Mouse (Mus musculus): ENCODE data around the gene Inpp4b. TPM values are rescaled to one million over a fixed set of nuclear protein-coding genes. Genes with fewer than 3 reads are reported as not detected.

The Inpp4b gene
- total RNA-seq (2021), result 6.2 and 19.2 TPM in 2 replicates
- long read RNA-seq, experiment 1, result 0 reads
- long read RNA-seq, experiment 2, partial matches to known transcripts, result 0 of 1 reads
- long read RNA-seq, experiment 2, other reads (novel, unspliced or antisense), result 1 of 1 reads

- DNase-seq, result peak; percentile 82
Measured at GRCm38 (mm10) chr8:81342236-81342998, at the start of gene Inpp4b. Gene Inpp4b, plus strand, starts transcription at chr8:81342556.

GRCm38 (mm10) chr8:81335250-81335649, 7.1 kb upstream of the Inpp4b start:
- no peak for DNase-seq

- DNase-seq, result no peak
Measured at GRCm38 (mm10) chr8:81341191-81341590, 1.2 kb upstream of the Inpp4b start.

GRCm38 (mm10) chr8:81341591-81342235, 643 bp upstream of the Inpp4b start:
- peak; percentile 85 for DNase-seq

GRCm38 (mm10) chr8:81342999-81343302, 595 bp downstream of the Inpp4b start:
- peak; percentile 6 for DNase-seq

GRCm38 (mm10) chr8:81345170-81345697, 2.9 kb downstream of the Inpp4b start:
- no peak for DNase-seq

- DNase-seq, result peak; percentile 64
Measured at GRCm38 (mm10) chr8:81349452-81349851, 7.1 kb downstream of the Inpp4b start.

- no peak for DNase-seq
Measured at GRCm38 (mm10) chr8:81353460-81353859, 11.1 kb downstream of the Inpp4b start.

GRCm38 (mm10) chr8:81358108-81358507, 15.8 kb downstream of the Inpp4b start:
- no peak for DNase-seq

- DNase-seq, result no peak
Measured at GRCm38 (mm10) chr8:81360518-81360917, 18.2 kb downstream of the Inpp4b start.

GRCm38 (mm10) chr8:81361162-81361561, 18.8 kb downstream of the Inpp4b start:
- DNase-seq, result no peak

GRCm38 (mm10) chr8:81370607-81371006, 28.3 kb downstream of the Inpp4b start:
- DNase-seq, result no peak

- DNase-seq, result no peak
Measured at GRCm38 (mm10) chr8:81371844-81372243, 29.5 kb downstream of the Inpp4b start.

GRCm38 (mm10) chr8:81374877-81375475, 32.6 kb downstream of the Inpp4b start:
- DNase-seq, result no peak

GRCm38 (mm10) chr8:81388953-81389352, 46.6 kb downstream of the Inpp4b start:
- DNase-seq, result peak; percentile 19

- DNase-seq, result no peak
Measured at GRCm38 (mm10) chr8:81399071-81399470, 56.7 kb downstream of the Inpp4b start.

- DNase-seq, result no peak
Measured at GRCm38 (mm10) chr8:81399501-81399900, 57.1 kb downstream of the Inpp4b start.

- DNase-seq, result no peak
Measured at GRCm38 (mm10) chr8:81412707-81413106, 70.4 kb downstream of the Inpp4b start.

GRCm38 (mm10) chr8:81443957-81444356, 101.6 kb downstream of the Inpp4b start:
- DNase-seq, result no peak

GRCm38 (mm10) chr8:81449798-81450197, 107.4 kb downstream of the Inpp4b start:
- DNase-seq, result no peak

GRCm38 (mm10) chr8:81452082-81452481, 109.7 kb downstream of the Inpp4b start:
- peak; percentile 6 for DNase-seq

- no peak for DNase-seq
Measured at GRCm38 (mm10) chr8:81454830-81455229, 112.5 kb downstream of the Inpp4b start.

GRCm38 (mm10) chr8:81463762-81464161, 121.4 kb downstream of the Inpp4b start:
- DNase-seq, result no peak

Measured in adrenal gland, postnatal 14 days (tissue).